Mouse (Mus musculus) megakaryocyte, embryonic 14.5 days (primary cell): ENCODE measurements around the gene Gm17571.

Source experiments
- FLI1 ChIP-seq: IDR thresholded peaks from 2 replicates; pipeline ENCODE4 v1.6.1; 2012; ENCODE audit warnings: low read length, inconsistent platforms, mixed read lengths
- GATA1 ChIP-seq: IDR thresholded peaks from 3 replicates; pipeline ENCODE4 v1.6.1; 2012; ENCODE audit warnings: mixed read lengths, low read length, inconsistent platforms, borderline replicate concordance

DNA sequence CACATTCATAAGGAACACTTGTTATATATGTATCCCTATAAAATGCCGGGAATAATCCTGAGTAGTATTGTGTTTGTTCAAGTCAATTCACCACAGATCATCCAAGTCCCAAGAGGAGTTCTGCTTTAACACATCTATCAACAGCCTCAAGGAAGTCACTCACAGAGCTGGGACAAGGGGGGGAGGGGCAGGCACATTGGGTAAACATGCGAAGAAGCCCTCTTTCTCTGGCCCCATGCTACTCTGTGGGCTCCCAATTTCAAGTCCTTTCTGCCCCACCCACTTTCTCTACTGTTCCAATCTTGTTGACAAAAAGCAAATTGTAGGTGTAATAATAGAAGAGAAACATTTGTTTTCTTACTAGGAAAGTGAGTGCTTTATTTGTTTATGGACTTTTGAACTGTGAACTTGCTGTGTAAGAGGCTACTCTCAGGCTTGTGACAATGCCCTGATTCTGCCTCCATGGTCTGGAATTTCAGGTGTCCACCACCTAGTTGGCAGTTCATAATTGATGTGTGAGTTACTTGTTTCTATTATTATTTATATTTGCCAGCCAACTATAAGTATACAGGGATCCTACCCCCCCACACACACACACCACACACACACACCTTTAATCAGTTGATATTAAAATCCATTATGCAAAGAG is 17.0 kb downstream of the Gm17571 start:
- TF ChIP-seq GATA1 (no peak), FLI1 (no peak)
